Comparison of ENCODE assay signal across 1 mouse cellular context in the genomic region with DNA sequence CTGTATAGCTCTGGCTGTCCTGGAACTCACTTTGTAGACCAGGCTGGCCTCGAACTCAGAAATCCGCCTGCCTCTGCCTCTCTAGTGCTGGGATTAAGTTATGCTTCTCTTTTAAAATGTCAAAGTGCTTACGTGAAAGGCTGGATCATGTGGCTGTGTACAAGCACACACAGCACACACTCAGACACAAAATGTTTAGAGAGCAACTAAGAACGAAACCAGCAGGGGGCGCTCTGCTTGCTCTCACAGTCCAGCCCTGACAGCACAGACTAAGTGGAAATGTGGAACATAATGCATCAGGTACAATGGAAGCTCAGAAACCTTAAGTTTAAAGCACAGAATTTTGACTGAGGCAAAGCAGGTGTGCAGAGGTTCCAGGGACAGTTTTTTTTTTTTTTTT.
A peak's percentile ranks its signal among the peaks of the same experiment; 100 is the strongest.
TF ChIP-seq lines count a peak whose summit lies in the region.

No protein-coding gene starts in this region.

TF ChIP-seq in MEL, 35 proteins besides CTCF, POLR2A, EP300 and RAD21 (continued from another document):
- peak; percentile 68 for TF ChIP-seq SMC3 (IDR thresholded peaks at IDR 0.05; ENCODE audit: low read depth, low read length)
- 0 out of 2 replicates have a peak, but pooled peaks have one; percentile 39 for TF ChIP-seq ETS1 (IDR thresholded peaks at IDR 0.05; ENCODE audit: low read depth, low read length)
- TF ChIP-seq MEF2A (IDR thresholded peaks at IDR 0.05; ENCODE audit: extremely low read depth, insufficient replicate concordance, low read depth, low read length, poor library complexity, severe bottlenecking), result no peak
- TF ChIP-seq NELFE (IDR thresholded peaks at IDR 0.05; ENCODE audit: low read depth, low read length), result no peak
- TF ChIP-seq MAZ (IDR thresholded peaks at IDR 0.05; ENCODE audit: low read depth, low read length), result peak; percentile 63; the same call in 1 of the 2 replicates
- TF ChIP-seq MAFK (IDR thresholded peaks at IDR 0.05; ENCODE audit: borderline replicate concordance, low read depth, low read length), result no peak
- no peak for TF ChIP-seq GABPA (IDR thresholded peaks at IDR 0.05; ENCODE audit: low read depth, low read length)
- TF ChIP-seq E2F4 (IDR thresholded peaks at IDR 0.05; ENCODE audit: borderline replicate concordance, low read depth, low read length), result no peak
- no peak for TF ChIP-seq USF2 (IDR thresholded peaks at IDR 0.05; ENCODE audit: borderline replicate concordance in 1 of 2, insufficient read depth in 1 of 2, low read depth in 1 of 2, low read length in 2 of 2)
- no peak; the same call in 1 of the 2 replicates for TF ChIP-seq TCF12 (IDR thresholded peaks at IDR 0.05; ENCODE audit: low read depth, low read length)
- TF ChIP-seq TAL1 (IDR thresholded peaks at IDR 0.05; ENCODE audit: low read length), result no peak
